Mouse (Mus musculus): Measurements from ENCODE around the gene Tifa.

GRCm38 (mm10) chr3:127790234-127791055 lies 840 bp downstream of the Tifa start:
- TF ChIP-seq CTCF (IDR thresholded peaks at IDR 0.05; ENCODE audit: low read depth) (no peak), EP300 (IDR thresholded peaks at IDR 0.05; ENCODE audit: low read depth) (no peak)

Data from liver, postnatal 0 days (tissue).